Mouse (Mus musculus) midbrain, embryonic 14.5 days (tissue): ENCODE measurements at regions not wholly inside any gene's neighbourhood (a gene's known extent, or its start where the extent isn't known, plus 50 kb on each side); places are given as distances from the start of the nearest gene placed in this dataset.

Experiments used
- ATAC-seq: fragments of 200-750 bp; cut with Nextera tagmentation; 2 replicates; pipeline ENCODE4 v1.8.0; 2017; ENCODE audit warnings: moderate number of reproducible peaks, moderate library complexity; ENCODE audit not compliant: low FRiP score, low TSS enrichment
- DNase-seq: peaks from one replicate; pipeline ENCODE4 v3.0.0-alpha.2; 2015
- H3K27ac ChIP-seq: fragments of 300-500 bp; sonication (generic); replicated peaks from 2 replicates; pipeline ENCODE4 v1.5.1; 2014; ENCODE audit warnings: mild to moderate bottlenecking, low read depth, low read length, moderate library complexity
- H3K27me3 ChIP-seq: fragments of 300-500 bp; sonication (generic); 2 replicates; pipeline ENCODE4 v1.6.1; 2014; ENCODE audit warnings: low read length, control low read depth, mixed read lengths; ENCODE audit not compliant: control insufficient read depth, insufficient read depth
- H3K36me3 ChIP-seq: fragments of 300-500 bp; sonication (generic); 2 replicates; pipeline ENCODE4 v1.6.1; 2014; ENCODE audit warnings: low read length, control low read depth; ENCODE audit not compliant: control insufficient read depth, insufficient read depth
- H3K4me1 ChIP-seq: fragments of 300-500 bp; sonication (generic); 2 replicates; pipeline ENCODE4 v1.6.1; 2014; ENCODE audit warnings: mild to moderate bottlenecking, antibody characterized with exemption, low read length, control low read depth; ENCODE audit not compliant: control insufficient read depth, insufficient read depth
- H3K4me2 ChIP-seq: fragments of 300-500 bp; sonication (generic); 2 replicates; pipeline ENCODE4 v1.6.1; 2014; ENCODE audit warnings: mild to moderate bottlenecking, low read length, moderate library complexity
- H3K4me3 ChIP-seq: fragments of 300-500 bp; sonication (generic); replicated peaks from 2 replicates; pipeline ENCODE4 v1.5.1; 2014; ENCODE audit warnings: low read depth, low read length
- H3K9ac ChIP-seq: fragments of 300-500 bp; sonication (generic); replicated peaks from 2 replicates; pipeline ENCODE4 v1.6.1; 2014; ENCODE audit warnings: mild to moderate bottlenecking, low read length, moderate library complexity
- H3K9me3 ChIP-seq: fragments of 300-500 bp; sonication (generic); 2 replicates; pipeline ENCODE4 v1.6.1; 2016; ENCODE audit warnings: low read length, control low read depth, mixed read lengths; ENCODE audit not compliant: control insufficient read depth
- WGBS: fragments of 180-500 bp; shearing (Covaris S2); extraction: QIAGEN DNeasy Blood & Tissue Kit; methylation state at CpG from one replicate; pipeline ENCODE4 v1.1.7; 2014; 5-methylcytosine and 5-hydroxymethylcytosine counted together

- ATAC-seq (no peak), DNase-seq (peak; percentile 7)
- Histone ChIP-seq H3K27ac (no peak overlapping the region), H3K9ac (no peak overlapping the region), H3K27me3 (no peaks in the 10 kb centered on the region), H3K36me3 (no peaks in the 10 kb centered on the region), H3K4me3 (no peak overlapping the region), H3K9me3 (no peaks in the 10 kb centered on the region), H3K4me1 (no peaks in the 10 kb centered on the region), H3K4me2 (no peak overlapping the region)
- 65% methylated on average over 4 of the region's 4 CpGs for WGBS
These were observed 801.8 kb upstream of the B3galt2 start for GRCm38 (mm10) chr1:142838663-142839062.

GRCm38 (mm10) chr1:142867024-142867700, 773.3 kb upstream of the B3galt2 start:
- WGBS, result 86% methylated on average over 4 of the region's 4 CpGs
- DNase-seq (no peak), ATAC-seq (no peak)
- Histone ChIP-seq H3K4me1 (no peaks in the 10 kb centered on the region), H3K36me3 (no peaks in the 10 kb centered on the region), H3K4me3 (no peak overlapping the region), H3K27me3 (no peaks in the 10 kb centered on the region), H3K9ac (no peak overlapping the region), H3K9me3 (no peaks in the 10 kb centered on the region), H3K4me2 (no peak overlapping the region), H3K27ac (no peak overlapping the region)

- Histone ChIP-seq H3K4me3 (no peak overlapping the region), H3K4me2 (no peak overlapping the region), H3K9me3 (no peaks in the 10 kb centered on the region), H3K36me3 (no peaks in the 10 kb centered on the region), H3K9ac (no peak overlapping the region), H3K4me1 (no peaks in the 10 kb centered on the region), H3K27ac (no peak overlapping the region), H3K27me3 (no peaks in the 10 kb centered on the region)
- DNase-seq (no peak), ATAC-seq (no peak)
These were observed 748.6 kb upstream of the B3galt2 start for GRCm38 (mm10) chr1:142891842-142892241.

- H3K4me1 ChIP-seq, result no peaks in the 10 kb centered on the region
- 92% methylated on average over 2 of the region's 2 CpGs for WGBS
- no peaks in the 10 kb centered on the region for H3K36me3 ChIP-seq
- DNase-seq (no peak), ATAC-seq (no peak)
- no peaks in the 10 kb centered on the region for H3K9me3 ChIP-seq
- H3K4me2 ChIP-seq, result no peak overlapping the region
- no peaks in the 10 kb centered on the region for H3K27me3 ChIP-seq
- H3K9ac ChIP-seq, result no peak overlapping the region
- H3K4me3 ChIP-seq, result no peak overlapping the region
- no peak overlapping the region for H3K27ac ChIP-seq
These were observed 747.3 kb upstream of the B3galt2 start for GRCm38 (mm10) chr1:142893156-142893555.

- Histone ChIP-seq H3K4me2 (no peak overlapping the region), H3K27me3 (no peaks in the 10 kb centered on the region), H3K9ac (no peak overlapping the region), H3K4me3 (no peak overlapping the region), H3K4me1 (no peaks in the 10 kb centered on the region), H3K9me3 (no peaks in the 10 kb centered on the region), H3K36me3 (no peaks in the 10 kb centered on the region), H3K27ac (no peak overlapping the region)
- DNase-seq, result no peak
- no peak for ATAC-seq
These were observed 746.3 kb upstream of the B3galt2 start for GRCm38 (mm10) chr1:142894145-142894544.

- Histone ChIP-seq H3K4me1 (no peaks in the 10 kb centered on the region), H3K4me2 (no peak overlapping the region), H3K4me3 (no peak overlapping the region), H3K36me3 (no peaks in the 10 kb centered on the region), H3K27me3 (no peaks in the 10 kb centered on the region), H3K27ac (no peak overlapping the region), H3K9ac (no peak overlapping the region), H3K9me3 (no peaks in the 10 kb centered on the region)
- ATAC-seq, result no peak
- DNase-seq, result no peak
- 78% methylated on average over 1 of the region's 1 CpGs for WGBS
These were observed 745.4 kb upstream of the B3galt2 start for GRCm38 (mm10) chr1:142895081-142895480.

GRCm38 (mm10) chr1:142909907-142910306, 730.6 kb upstream of the B3galt2 start:
- no peak for DNase-seq
- Histone ChIP-seq H3K4me3 (no peak overlapping the region), H3K4me1 (no peaks in the 10 kb centered on the region), H3K9me3 (no peaks in the 10 kb centered on the region), H3K4me2 (no peak overlapping the region), H3K27ac (no peak overlapping the region), H3K27me3 (no peaks in the 10 kb centered on the region), H3K36me3 (no peaks in the 10 kb centered on the region), H3K9ac (no peak overlapping the region)
- no peak for ATAC-seq
- WGBS, result 93% methylated on average over 4 of the region's 4 CpGs

- 80% methylated on average over 3 of the region's 3 CpGs for WGBS
- H3K27ac ChIP-seq, result no peak overlapping the region
- H3K4me3 ChIP-seq, result no peak overlapping the region
- DNase-seq (no peak), ATAC-seq (no peak)
- no peaks in the 10 kb centered on the region for H3K4me1 ChIP-seq
- H3K9ac ChIP-seq, result no peak overlapping the region
- no peaks in the 10 kb centered on the region for H3K27me3 ChIP-seq
- no peaks in the 10 kb centered on the region for H3K9me3 ChIP-seq
- H3K4me2 ChIP-seq, result no peak overlapping the region
- no peaks in the 10 kb centered on the region for H3K36me3 ChIP-seq
These were observed 683.8 kb upstream of the B3galt2 start for GRCm38 (mm10) chr1:142956686-142957085.

GRCm38 (mm10) chr1:142971475-142971874, 669.0 kb upstream of the B3galt2 start:
- H3K27me3 ChIP-seq, result no peaks in the 10 kb centered on the region
- H3K9ac ChIP-seq, result no peak overlapping the region
- no peaks in the 10 kb centered on the region for H3K9me3 ChIP-seq
- H3K4me1 ChIP-seq, result no peaks in the 10 kb centered on the region
- H3K4me3 ChIP-seq, result no peak overlapping the region
- no peaks in the 10 kb centered on the region for H3K36me3 ChIP-seq
- no peak overlapping the region for H3K27ac ChIP-seq
- no peak overlapping the region for H3K4me2 ChIP-seq
- ATAC-seq (no peak), DNase-seq (no peak)
